26 mouse cellular contexts compared by ENCODE assay signal in genomic region chr4:149101456-149101855, GRCm38 (mm10). TPM values are rescaled to one million over a fixed set of nuclear protein-coding genes. Genes with fewer than 3 reads are reported as not detected.
A peak's percentile ranks its signal among the peaks of the same experiment; 100 is the strongest.
DNase-seq lines count a peak whose midpoint lies in the region; ATAC-seq and TF ChIP-seq lines count a peak whose summit lies in the region.
"Had no signal": no experiment of that assay in that cellular context is flagged by ENCODE, and none has a peak within 500 bp of the region (broad histone marks: within the 10 kb centered on the region; RNA-seq: fewer than 3 reads in every experiment).

No protein-coding gene starts in this region.

- no peaks in the 10 kb centered on the region for H3K27me3 ChIP-seq in myocyte (ENCODE audit: control insufficient read depth, insufficient read depth, insufficient read length)
- no peaks in the 10 kb centered on the region for H3K27me3 ChIP-seq in kidney, embryonic 15.5 days
- H3K27me3 ChIP-seq: forebrain, embryonic 12.5 days; forebrain, embryonic 15.5 days; heart, embryonic 13.5 days had no signal

- no peak for TF ChIP-seq POLR2A in myocyte (IDR thresholded peaks at IDR 0.05; ENCODE audit: insufficient read length, low read depth)

- no peaks in the 10 kb centered on the region for H3K36me3 ChIP-seq in myocyte (ENCODE audit: control insufficient read depth, insufficient read depth)
- H3K36me3 ChIP-seq in kidney, embryonic 15.5 days = peaks cover 5% of the 10 kb centered on the region

- H3ac ChIP-seq in myocyte (ENCODE audit: control insufficient read depth, insufficient read length) = no peak overlapping the region

- WGBS in kidney, embryonic 15.5 days = 81% methylated on average over 3 of the region's 3 CpGs

- no peak overlapping the region for H3K27ac ChIP-seq in kidney, embryonic 15.5 days
- H3K27ac ChIP-seq: forebrain, embryonic 12.5 days; forebrain, embryonic 15.5 days; heart, adult 2 months; heart, embryonic 10.5 days; heart, embryonic 13.5 days; hindbrain, embryonic 14.5 days; hindbrain, postnatal 0 days had no signal

- no peaks in the 10 kb centered on the region for H3K9me3 ChIP-seq in kidney, embryonic 15.5 days (replicated peaks)
- H3K9me3 ChIP-seq: forebrain, embryonic 12.5 days; forebrain, embryonic 15.5 days; heart, embryonic 10.5 days; heart, embryonic 13.5 days had no signal

- H3K79me2 ChIP-seq in myocyte (ENCODE audit: control insufficient read depth, insufficient read depth) = peaks cover 28% of the 10 kb centered on the region

- DNase-seq in cerebellum, adult 9-11 months = peak; percentile 37
- no peak for DNase-seq in cerebellum, postnatal 25 days
- peak; percentile 77 for DNase-seq in NIH3T3 (ENCODE audit: low read depth)
- no peak for DNase-seq in gastrocnemius, postnatal 4 days (ENCODE audit: low spot score in 2 of 2)
- DNase-seq: adrenal gland, adult 2 months; adrenal gland, postnatal 25 days; cerebellum, adult 11-12 months; cerebellum, adult 8-10 months; gastrocnemius, postnatal 25 days; heart, adult 2 months; heart, postnatal 14 days; heart, postnatal 4 days; kidney, adult 18-20 months had no signal

- ATAC-seq in kidney, embryonic 15.5 days (replicated peaks; ENCODE audit: low FRiP score) = no peak
- ATAC-seq: forebrain, embryonic 15.5 days; hindbrain, postnatal 0 days; inflammation-experienced regulatory T-cells, adult 6 months; intestine, embryonic 16.5 days had no signal

- H3K4me2 ChIP-seq in myocyte (ENCODE audit: low read depth) = peak overlapping the region; percentile 52
- no peak overlapping the region for H3K4me2 ChIP-seq in kidney, embryonic 15.5 days
- H3K4me2 ChIP-seq: forebrain, embryonic 12.5 days; forebrain, embryonic 15.5 days; heart, embryonic 13.5 days; hindbrain, embryonic 14.5 days had no signal

- peaks cover 31% of the 10 kb centered on the region for H3K4me1 ChIP-seq in kidney, embryonic 15.5 days

- no peak overlapping the region for H3K9ac ChIP-seq in kidney, embryonic 15.5 days
- H3K9ac ChIP-seq: forebrain, embryonic 12.5 days; forebrain, embryonic 15.5 days; heart, embryonic 13.5 days; hindbrain, embryonic 14.5 days had no signal

- H3K4me3 ChIP-seq in myocyte = no peak overlapping the region
- H3K4me3 ChIP-seq in kidney, embryonic 15.5 days (replicated peaks) = no peak overlapping the region
- H3K4me3 ChIP-seq: forebrain, embryonic 12.5 days; forebrain, embryonic 15.5 days; heart, adult 2 months; heart, embryonic 10.5 days; heart, embryonic 13.5 days had no signal

TF ChIP-seq in myocyte, 11 proteins besides CTCF, POLR2A, EP300 and RAD21:
- TF ChIP-seq MYOG (IDR thresholded peaks at IDR 0.05; ENCODE audit: control insufficient read depth in 1 of 3, insufficient read depth in 1 of 3, insufficient read length in 2 of 3, low read depth in 2 of 3) (no peak), CEBPB (IDR thresholded peaks at IDR 0.05; ENCODE audit: insufficient read depth, poor library complexity, severe bottlenecking) (no peak), USF1 (IDR thresholded peaks at IDR 0.05; ENCODE audit: low read depth) (no peak), REST (IDR thresholded peaks at IDR 0.05; ENCODE audit: insufficient read depth, insufficient read length) (no peak), MAX (IDR thresholded peaks at IDR 0.05; ENCODE audit: low read depth) (no peak), POLR2AphosphoS2 (IDR thresholded peaks at IDR 0.05; ENCODE audit: insufficient read length, low read depth) (no peak), TCF12 (IDR thresholded peaks at IDR 0.05; ENCODE audit: insufficient read depth, poor library complexity, severe bottlenecking) (no peak), SRF (IDR thresholded peaks at IDR 0.05; ENCODE audit: control insufficient read depth, insufficient read length, low read depth) (no peak), MYOD1 (IDR thresholded peaks at IDR 0.05; ENCODE audit: control insufficient read depth in 1 of 3, insufficient read length in 2 of 3, low read depth in 2 of 3) (no peak), E2F4 (IDR thresholded peaks at IDR 0.05; ENCODE audit: insufficient read depth) (no peak)

RNA-seq across cellular contexts. Expression of gene Pex14, which starts 1.8 kb away (rescaled TPM):
- polyA plus RNA-seq in myocyte (2012; fragmentation: generic; extraction: Trizol) = 71.5 TPM
- 52.3 and 61.1 TPM in 2 replicates for polyA plus RNA-seq in kidney, embryonic 15.5 days (2015; fragmentation: Nextera tagmentation; extraction: Ambion mirVana)
- 10 to 100 TPM; 29.0 to 30.3 TPM for total RNA-seq in gastrocnemius, postnatal 4 days (2021)

RNA-seq across cellular contexts. Expression of gene Dffa, which starts 2.5 kb away (rescaled TPM):
- polyA plus RNA-seq in myocyte (2012; fragmentation: generic; extraction: Trizol) = 17.5 TPM
- polyA plus RNA-seq in kidney, embryonic 15.5 days (2015; fragmentation: Nextera tagmentation; extraction: Ambion mirVana) = 33.2 and 36.2 TPM in 2 replicates
- 10 to 100 TPM; 33.0 TPM for total RNA-seq in gastrocnemius, postnatal 4 days (2021)

RNA-seq across cellular contexts. Expression of gene Cort, which starts 25.1 kb away (rescaled TPM):
- not detected for polyA plus RNA-seq in myocyte (2012; fragmentation: generic; extraction: Trizol)
- 0.32 TPM in 1 of 2 replicates, not detected in the other for polyA plus RNA-seq in kidney, embryonic 15.5 days (2015; fragmentation: Nextera tagmentation; extraction: Ambion mirVana)
- total RNA-seq in gastrocnemius, postnatal 4 days (2021) = 1 to 10 TPM in 1 of 2 experiments, under 1 TPM in 1; 0.41 to 1.4 TPM
- total RNA-seq: granulocyte monocyte progenitor cell, adult 5-6 weeks had no signal
- polyA plus RNA-seq: adrenal gland, adult 2 months; embryonic facial prominence, embryonic 11.5 days; heart, adult 2 months; heart, embryonic 13.5 days; heart, embryonic 16.5 days had no signal

RNA-seq across cellular contexts. Expression of gene Cenps, which starts 36.0 kb away (rescaled TPM):
- 7.3 TPM for polyA plus RNA-seq in myocyte (2012; fragmentation: generic; extraction: Trizol)
- 36.0 and 40.6 TPM in 2 replicates for polyA plus RNA-seq in kidney, embryonic 15.5 days (2015; fragmentation: Nextera tagmentation; extraction: Ambion mirVana)
- 10 to 100 TPM; 12.5 to 12.7 TPM for total RNA-seq in gastrocnemius, postnatal 4 days (2021)

Comparison
In these comparisons a context has a peak if more than half of its experiments do, and no peak if none do; other contexts are left out.
1. DNase-seq: peak in cerebellum, adult 9-11 months (single experiment) and NIH3T3 (single experiment); none in cerebellum, postnatal 25 days (0 of 2) and gastrocnemius, postnatal 4 days (0 of 2).